Mouse (Mus musculus) frontal cortex, adult 2 months (tissue): ENCODE results near the gene Agap1. TPM values are rescaled to one million over a fixed set of nuclear protein-coding genes. Genes with fewer than 3 reads are reported as not detected.

Experiments used
- DNase-seq, 2 experiments: peaks; one replicate each; pipeline ENCODE4 v3.0.0; 2022; ENCODE audit warnings: low spot score in 1 of 2; ENCODE audit errors: extremely low spot score in 1 of 2
- polyA plus RNA-seq: library from polyadenylated mRNA; depleted of rRNA; stranded (reverse); fragments of >200 nt; gene quantifications from 2 replicates; pipeline ENCODE4 v1.2.3, GENCODE M21; 2012

Agap1 gene
- polyA plus RNA-seq, 1 experiment: 67.9 TPM

GRCm38 (mm10) chr1:89940961-89941524, 486.4 kb downstream of the Agap1 start:
- no peak for DNase-seq

GRCm38 (mm10) chr1:89941701-89942381, 487.2 kb downstream of the Agap1 start:
- no peak for DNase-seq

GRCm38 (mm10) chr1:89942395-89942976, 487.9 kb downstream of the Agap1 start:
- no peak for DNase-seq

GRCm38 (mm10) chr1:89943202-89943601, 488.6 kb downstream of the Agap1 start:
- DNase-seq: peak in 1 of 2 experiments; percentile 81
